ENCODE assay signal across 18 mouse cellular contexts in genomic region chr10:5924261-5924660, GRCm38 (mm10). TPM values are rescaled to one million over a fixed set of nuclear protein-coding genes. Genes with fewer than 3 reads are reported as not detected.
"Had no signal": no experiment of that assay in that cellular context is flagged by ENCODE, and none has a peak within 500 bp of the region (broad histone marks: within the 10 kb centered on the region; RNA-seq: fewer than 3 reads in every experiment).

No protein-coding gene starts in this region.

- H3K9ac ChIP-seq: liver, embryonic 15.5 days; liver, postnatal 0 days; lung, embryonic 15.5 days; midbrain, embryonic 13.5 days; midbrain, embryonic 15.5 days; neural tube, embryonic 12.5 days; stomach, embryonic 15.5 days had no signal

- H3K4me3 ChIP-seq: liver, embryonic 15.5 days; lung, embryonic 15.5 days; megakaryocyte, embryonic 14.5 days; midbrain, embryonic 13.5 days; midbrain, embryonic 15.5 days; neural tube, embryonic 12.5 days; stomach, embryonic 15.5 days had no signal

- H3K36me3 ChIP-seq: liver, embryonic 15.5 days; lung, embryonic 15.5 days; midbrain, embryonic 13.5 days; midbrain, embryonic 15.5 days; neural tube, embryonic 12.5 days; stomach, embryonic 15.5 days had no signal

- H3K27ac ChIP-seq: liver, embryonic 15.5 days; lung, embryonic 15.5 days; macrophage; midbrain, embryonic 13.5 days; midbrain, embryonic 15.5 days; neural tube, embryonic 12.5 days; stomach, embryonic 15.5 days; stomach, postnatal 0 days had no signal

- H3K4me1 ChIP-seq: liver, embryonic 15.5 days had no signal

- H3K27me3 ChIP-seq: midbrain, embryonic 13.5 days; midbrain, embryonic 15.5 days; neural tube, embryonic 12.5 days; stomach, embryonic 15.5 days had no signal

- DNase-seq: liver, postnatal 0 days; lung, adult 2 months; lung, postnatal 14 days; lung, postnatal 36 days; thymus, adult 2 months; thymus, postnatal 25 days; thymus, postnatal 4 days had no signal

- ATAC-seq: liver, postnatal 0 days; lung, postnatal 0 days; midbrain, embryonic 13.5 days; midbrain, embryonic 15.5 days had no signal

- H3K9me3 ChIP-seq: liver, embryonic 15.5 days; lung, embryonic 15.5 days; midbrain, embryonic 13.5 days; midbrain, embryonic 15.5 days; neural tube, embryonic 12.5 days; stomach, embryonic 15.5 days had no signal

- H3K4me2 ChIP-seq: liver, embryonic 15.5 days; lung, embryonic 15.5 days; midbrain, embryonic 11.5 days; midbrain, embryonic 13.5 days; midbrain, embryonic 15.5 days; neural tube, embryonic 12.5 days; stomach, embryonic 15.5 days had no signal

RNA-seq across cellular contexts. Expression of gene Rgs17, which starts 2.1 kb away (rescaled TPM):
- polyA plus RNA-seq: macrophage had no signal
